Mouse (Mus musculus): ENCODE data around the gene Flt1.

The Flt1 gene

DNA sequence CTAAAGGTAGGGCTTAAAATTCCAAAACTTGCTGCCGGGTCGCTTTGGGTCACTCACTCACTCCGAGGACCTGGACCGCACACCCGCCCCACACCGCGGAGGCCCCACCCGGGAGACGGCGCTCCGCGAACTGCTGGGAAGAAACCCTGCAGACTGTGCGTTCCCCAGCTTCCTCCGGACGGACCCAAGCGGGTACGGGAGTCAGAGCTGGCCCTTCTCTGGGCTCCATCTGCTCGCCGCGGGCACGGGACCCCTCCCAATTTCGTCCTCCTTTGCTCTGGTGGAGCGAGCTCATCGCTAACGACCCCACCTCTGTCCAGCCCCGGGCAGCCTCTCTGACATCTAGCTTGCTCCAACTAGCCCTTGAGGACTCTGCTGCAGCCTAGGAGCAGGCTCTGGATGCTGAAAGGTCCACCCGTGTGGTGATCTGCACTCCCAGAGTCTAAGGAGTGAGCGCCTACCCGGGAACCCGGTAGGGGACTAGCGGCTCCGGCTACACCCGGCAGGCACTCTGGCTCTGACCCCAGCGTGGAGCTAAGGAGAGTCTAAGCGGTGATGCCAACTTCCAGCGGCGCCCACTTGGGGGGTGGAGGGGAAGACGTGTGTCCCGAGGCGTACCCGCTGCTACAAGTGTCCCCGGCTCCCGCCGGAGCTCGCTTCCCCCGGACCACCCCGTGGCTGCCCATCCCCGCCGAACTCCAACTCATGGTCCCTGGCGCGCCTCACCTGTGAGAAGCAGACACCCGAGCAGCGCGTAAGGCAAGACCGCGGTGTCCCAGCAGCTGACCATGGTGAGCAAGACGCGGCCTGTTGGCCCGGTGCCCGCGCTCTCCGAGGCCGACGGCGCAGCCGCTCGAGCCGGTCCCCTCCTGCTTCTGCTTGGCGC lies 623 bp downstream of the Flt1 start:
- intact Hi-C loops (cut with DNase I), result loop anchor here (10.0 kb wide), 1 partner anchor 120 kb away; no protein-coding TSS in a partner anchor

DNA sequence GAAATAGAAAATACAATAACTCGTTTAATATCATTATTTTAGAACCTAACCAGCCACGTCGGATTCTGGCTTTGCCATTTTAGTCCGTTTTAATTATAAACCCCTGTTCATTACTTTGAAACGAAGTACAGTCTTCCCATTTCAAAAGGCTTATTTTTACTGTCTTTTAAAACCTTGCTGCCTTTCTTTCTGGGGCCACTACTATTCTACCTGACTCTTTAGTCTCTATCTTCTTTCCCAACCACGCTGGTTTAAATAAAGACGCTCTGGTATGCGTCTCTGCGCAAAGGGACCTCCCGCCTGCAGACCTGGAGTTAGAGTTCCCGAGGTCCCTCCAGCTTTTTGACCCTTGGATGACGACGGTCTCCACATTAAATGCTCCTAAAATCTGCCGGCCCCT lies 1.4 kb downstream of the Flt1 start:
- intact Hi-C loops (cut with DNase I), result loop anchor here (10.0 kb wide), 1 partner anchor 120 kb away; no protein-coding TSS in a partner anchor

DNA sequence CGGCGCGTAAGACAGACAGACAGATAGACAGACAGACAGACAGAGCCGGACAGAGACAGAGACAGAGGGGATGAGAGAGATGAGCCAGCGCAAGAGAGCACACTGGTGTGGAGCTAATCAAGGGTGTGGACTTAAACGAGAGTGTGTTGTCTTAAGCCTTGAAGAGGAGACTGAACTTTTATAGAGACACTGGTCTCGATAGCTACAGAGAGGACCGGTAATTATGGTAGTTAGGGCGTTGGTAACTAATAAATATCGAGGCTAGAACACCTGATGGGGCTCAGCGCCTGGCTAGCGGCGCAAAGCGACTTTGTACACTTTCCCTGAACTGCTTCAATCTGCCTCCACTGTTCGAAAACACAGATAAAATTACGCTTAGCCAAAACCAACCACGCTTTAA lies 2.0 kb downstream of the Flt1 start:
- intact Hi-C loops (cut with DNase I), result loop anchor here (10.0 kb wide), 1 partner anchor 121 kb away; no protein-coding TSS in a partner anchor

DNA sequence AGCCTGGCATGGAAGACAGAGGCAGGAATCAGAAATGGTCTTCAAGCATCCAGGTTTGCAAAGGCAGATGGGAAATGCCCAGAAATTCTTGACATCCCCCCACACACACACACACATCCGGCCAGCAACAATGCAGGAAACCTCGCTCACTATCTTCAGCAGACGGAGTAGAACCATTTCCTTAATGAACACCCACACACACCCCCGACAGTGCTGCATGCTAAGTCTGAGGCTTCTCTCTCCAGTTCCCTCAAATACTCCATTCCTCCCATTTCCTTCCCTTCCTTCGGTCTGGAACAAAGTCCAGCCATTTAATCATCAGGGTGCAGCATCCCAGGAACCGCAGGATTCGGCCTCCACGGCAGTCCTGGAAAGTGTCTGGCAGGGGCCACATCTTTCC lies 4.4 kb downstream of the Flt1 start:
- intact Hi-C loops (cut with DNase I), result loop anchor here (10.0 kb wide), 1 partner anchor 123 kb away; no protein-coding TSS in a partner anchor

DNA sequence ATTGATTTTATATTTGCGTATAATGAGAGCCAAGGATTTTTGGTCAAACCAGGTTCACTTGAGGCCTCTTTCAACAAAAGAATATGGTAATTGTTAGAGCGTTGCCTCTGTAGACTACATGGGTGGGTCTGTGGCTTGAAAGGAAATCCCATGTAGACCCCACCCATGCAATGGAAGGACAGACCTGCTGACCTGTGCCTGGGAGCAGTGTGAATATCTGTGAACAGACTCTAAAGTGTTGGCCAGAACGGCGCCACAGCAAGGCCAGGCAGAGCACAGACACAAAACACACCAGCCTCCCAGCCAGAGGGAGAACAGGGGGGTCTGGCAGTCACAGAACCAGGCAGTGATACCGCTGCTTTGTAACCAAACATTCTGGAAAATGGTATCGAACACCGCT lies 7.5 kb downstream of the Flt1 start:
- intact Hi-C loops (cut with DNase I), result no loop called here

DNA sequence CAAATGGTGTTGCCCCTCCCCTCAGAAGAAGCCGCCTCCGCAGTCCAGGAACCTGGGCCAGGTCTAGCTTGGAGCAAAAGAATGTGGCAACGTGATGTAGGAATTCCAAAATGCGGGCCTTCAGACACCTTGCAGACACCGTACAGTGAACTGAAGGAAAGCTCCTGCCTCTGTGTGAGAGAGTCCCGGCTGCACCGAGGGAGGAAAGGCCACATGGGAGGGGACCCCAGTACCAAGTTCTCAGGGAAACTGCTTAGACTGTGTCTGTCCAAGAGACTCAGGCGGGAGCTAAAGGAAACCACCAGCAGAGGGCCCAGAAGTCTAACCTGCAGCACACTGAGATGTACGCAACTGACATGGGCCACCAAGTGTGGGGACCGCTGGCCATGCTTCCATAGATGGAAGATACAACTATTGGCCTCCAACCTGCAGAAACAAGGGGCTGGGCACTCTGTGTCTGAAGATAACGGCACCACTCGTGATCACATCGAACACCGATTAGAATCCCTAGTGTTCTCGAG lies 9.1 kb downstream of the Flt1 start:
- intact Hi-C loops (cut with DNase I), result no loop called here

DNA sequence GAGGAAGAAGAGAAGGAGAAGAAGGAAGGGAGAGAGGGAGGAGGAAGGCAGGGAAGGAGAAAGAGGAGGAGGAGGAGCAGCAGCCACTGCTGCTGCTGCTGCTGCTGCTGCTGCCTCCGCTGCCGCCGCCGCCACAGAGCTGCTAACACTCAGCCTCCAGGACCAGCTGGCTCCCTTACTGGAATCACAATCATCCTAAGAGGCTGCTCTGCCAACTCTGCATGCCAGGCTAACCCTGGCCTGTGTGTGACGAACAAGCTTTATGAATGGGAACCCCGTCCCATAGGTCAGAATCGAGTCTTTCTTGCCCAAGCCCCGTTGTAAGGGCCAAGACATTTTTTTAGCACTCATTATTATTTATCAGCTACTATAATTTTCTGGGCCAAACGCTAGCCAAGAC lies 9.5 kb downstream of the Flt1 start:
- intact Hi-C loops (cut with DNase I), result no loop called here

DNA sequence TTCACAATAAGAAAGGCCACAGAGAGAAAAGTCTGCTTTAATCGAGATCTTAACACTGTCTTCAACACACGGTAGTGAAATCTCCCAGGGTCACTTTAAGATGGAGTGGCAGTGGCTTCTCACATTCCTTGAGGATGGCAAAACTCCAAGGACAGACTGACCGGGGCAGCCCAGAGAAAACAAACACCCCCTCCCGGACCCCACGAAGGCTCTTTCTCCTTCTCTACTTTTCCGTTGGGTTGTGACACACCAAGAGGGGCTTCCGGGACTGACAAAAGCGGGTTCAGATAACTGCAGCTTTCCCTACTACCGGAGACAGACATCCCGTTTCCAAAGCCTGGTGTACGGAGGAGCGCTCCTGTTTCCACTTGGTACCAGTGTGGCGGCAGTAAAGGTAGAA lies 10.4 kb downstream of the Flt1 start:
- intact Hi-C loops (cut with DNase I), result no loop called here

DNA sequence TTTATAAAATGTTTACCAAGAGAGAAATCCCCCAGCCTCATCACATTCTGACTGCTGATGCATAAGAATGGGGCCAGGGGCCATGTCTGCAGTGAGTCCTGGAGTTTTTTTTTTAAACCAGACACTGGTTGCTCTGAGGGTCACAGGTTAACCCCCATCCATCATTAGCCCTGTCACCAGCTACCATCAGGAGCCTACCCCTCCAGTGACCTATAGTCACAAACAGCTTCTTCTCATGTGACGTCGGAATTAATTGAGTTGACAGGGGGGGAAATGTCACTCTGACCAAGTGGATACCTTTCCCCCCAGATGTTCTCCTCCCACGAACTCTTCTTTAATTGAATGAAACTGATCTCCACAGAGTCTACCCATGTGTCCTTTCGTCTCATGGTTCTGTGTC lies 17.3 kb downstream of the Flt1 start:
- intact Hi-C loops (cut with DNase I), result no loop called here

DNA sequence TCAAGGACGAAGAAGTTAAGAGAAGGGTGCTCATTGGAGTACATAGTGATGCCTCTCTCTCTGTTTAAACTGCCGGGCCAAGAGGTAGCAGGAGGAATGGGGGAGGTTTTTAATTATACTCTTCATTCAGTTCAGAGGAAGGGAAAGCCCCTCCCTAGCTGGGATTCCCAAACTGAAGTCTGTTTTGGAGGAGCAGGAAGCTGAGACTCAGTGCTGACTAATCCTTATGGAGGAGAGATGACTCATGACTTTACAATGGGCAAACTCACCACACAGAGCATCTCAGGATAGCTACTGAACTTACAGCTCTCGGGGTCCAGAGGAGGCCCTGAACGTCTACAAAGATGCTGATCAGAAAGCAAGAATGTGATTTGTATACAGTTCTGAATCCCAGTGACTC lies 18.3 kb downstream of the Flt1 start:
- intact Hi-C loops (cut with DNase I), result no loop called here

DNA sequence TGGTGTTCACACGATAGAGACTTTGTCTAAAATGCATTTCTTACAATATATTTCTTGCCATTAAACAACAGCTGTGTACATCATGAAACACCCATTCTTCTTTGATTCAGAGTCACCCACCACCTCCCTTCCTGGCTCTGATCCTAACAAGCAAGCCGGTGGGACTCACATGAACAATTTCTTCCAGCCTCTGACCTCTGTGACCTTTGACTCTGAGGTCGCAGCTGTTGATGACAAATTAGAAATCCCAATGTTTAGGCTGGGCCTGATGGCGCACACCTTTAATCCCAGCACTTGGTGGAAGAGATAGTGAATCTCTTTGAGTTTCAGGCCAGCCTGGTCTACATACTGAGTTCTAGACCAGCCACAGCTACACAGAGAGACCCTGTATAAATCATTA lies 20.9 kb downstream of the Flt1 start:
- intact Hi-C loops (cut with DNase I), result no loop called here

DNA sequence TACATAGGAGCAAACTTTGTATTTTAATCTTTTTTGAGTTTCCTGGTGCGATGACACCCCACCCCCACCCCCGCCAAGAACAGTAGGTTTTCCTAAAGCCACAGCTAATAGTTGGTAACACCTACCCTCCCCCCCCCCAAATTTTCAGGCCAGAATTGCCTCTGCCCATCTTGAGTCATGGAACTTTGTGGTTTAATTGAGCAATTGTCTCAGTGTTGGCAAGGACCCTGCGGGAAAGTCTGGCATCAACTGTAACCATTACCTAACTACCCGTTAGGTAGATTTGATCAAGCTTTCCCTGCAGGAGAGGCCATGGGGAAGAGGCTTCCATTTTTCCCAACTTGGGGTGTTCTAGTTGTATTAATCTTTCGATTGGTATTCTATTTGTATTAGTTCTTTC lies 23.4 kb downstream of the Flt1 start:
- intact Hi-C loops (cut with DNase I), result no loop called here

DNA sequence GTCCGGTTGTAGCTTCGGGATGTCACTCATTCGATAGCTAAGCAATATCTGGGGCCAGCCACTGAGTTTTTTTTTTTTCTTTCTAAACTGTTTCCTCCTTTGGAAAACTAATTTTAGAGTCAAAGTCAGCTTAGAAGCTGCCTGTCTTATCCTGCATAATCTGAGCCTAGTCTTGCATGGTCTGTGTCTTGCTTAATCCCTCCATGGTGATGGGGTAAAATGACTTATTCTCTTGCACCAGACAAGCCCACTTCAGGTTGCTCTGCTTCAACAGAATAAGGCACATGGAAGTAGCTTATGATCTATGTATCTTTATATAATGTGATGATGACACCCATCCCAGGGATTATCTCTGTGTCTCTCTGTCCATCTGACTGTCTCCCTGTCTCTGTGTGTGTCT lies 24.8 kb downstream of the Flt1 start:
- intact Hi-C loops (cut with DNase I), result no loop called here

DNA sequence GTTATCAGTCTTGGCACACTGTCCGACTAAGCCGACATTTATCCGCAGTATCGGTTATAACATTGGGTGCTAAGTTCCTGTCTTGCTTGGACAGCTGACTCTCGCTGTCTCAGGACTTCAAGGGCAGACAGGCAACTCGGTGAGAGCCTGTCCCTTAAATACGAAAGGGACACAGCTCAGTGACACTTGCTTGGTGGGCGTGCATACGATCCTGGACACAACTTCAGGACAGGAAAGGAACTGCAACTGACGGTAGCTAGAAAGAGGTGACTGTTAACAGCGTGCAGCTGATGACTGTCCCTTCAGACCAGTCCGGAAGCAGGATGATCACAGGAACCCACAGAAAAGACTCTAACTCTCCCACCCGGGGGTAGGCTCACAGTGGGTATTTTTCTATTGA lies 27.8 kb downstream of the Flt1 start:
- intact Hi-C loops (cut with DNase I), result no loop called here

DNA sequence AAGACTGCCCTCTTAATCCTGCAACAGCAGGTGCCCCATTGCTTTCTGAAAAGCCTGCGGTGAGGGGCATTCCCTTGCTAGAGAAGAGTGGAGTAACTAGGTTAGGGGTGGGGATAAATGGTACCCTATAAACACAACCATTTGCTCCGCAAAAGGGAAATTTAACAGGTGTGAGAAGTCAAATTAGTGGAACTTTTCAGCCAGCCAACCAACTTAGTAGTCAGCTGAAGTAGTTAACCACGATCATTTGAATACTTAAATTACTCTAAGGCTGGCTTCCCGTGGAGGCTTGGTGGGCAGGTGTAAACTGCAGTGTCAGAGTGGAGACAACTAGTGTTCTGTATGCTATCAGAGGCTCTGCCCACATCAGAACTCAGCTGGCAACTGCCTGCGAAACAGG lies 28.6 kb downstream of the Flt1 start:
- intact Hi-C loops (cut with DNase I), result no loop called here

DNA sequence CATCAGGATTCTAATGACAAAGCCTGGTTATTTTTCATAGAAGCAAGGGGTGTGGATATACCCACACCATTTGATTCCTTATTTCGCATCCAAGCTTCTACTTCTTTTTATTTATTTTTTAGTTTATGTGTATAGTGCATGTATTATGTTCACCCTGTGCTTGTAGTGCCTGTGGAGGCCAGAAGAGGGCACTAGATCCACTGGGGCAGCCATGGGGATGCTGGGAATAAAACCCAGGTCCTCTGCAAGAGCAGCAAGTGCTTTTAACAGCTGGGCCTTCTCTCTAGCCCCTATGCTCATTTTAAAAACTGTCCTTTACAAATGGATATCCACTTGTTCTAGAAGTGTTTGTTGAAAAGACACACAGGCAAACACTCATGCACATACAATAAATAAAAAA lies 33.2 kb downstream of the Flt1 start:
- intact Hi-C loops (cut with DNase I), result no loop called here

DNA sequence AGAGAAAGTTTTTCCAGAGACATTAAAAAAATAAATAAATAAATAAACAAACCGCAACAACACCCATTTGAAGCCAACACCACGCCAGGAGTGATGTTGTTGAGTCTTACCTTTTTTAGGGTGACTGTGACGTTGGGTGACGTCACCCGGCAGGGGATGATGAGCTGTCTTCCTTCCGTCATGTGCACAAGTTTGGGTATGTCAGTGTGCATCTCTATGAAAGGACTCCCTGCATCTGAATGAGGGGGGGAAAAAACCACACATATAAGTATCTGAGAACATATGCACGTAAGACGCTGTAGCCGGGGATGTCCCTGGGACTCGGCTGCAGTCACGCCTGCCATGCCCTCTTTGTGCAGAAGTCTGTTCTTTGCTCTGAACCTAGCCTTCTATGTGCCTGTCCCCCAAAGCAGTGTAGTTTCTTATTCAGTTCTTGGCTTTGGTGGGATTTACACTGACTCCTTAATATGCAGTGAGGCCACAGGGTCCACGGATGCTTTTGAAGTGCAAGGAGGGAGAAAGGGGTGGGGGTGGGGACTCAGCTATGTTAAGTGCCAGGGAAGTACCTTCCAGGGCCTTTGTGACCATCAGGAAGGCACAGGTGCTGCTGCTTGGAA lies 42.0 kb downstream of the Flt1 start:
- intact Hi-C loops (cut with DNase I), result no loop called here

DNA sequence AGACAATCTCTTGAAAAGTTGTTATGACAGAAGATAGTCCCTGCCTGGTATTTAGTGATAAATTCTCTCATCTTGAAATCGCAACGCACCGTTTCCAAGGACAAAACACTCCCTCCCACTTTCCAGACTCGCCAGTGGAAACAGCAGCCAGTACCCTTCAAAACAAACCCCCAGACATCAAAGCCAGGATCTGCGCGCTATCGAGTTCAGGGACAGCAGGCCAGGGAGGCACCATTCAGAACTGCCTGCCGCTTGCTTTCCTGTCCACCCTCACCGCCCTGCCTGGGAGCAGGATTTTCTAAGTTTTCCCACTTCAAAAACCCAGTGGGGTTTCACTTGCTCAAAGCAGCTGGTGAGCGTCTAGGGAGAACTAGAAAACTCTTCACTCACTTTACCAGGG lies 44.6 kb downstream of the Flt1 start:
- intact Hi-C loops (cut with DNase I), result no loop called here

DNA sequence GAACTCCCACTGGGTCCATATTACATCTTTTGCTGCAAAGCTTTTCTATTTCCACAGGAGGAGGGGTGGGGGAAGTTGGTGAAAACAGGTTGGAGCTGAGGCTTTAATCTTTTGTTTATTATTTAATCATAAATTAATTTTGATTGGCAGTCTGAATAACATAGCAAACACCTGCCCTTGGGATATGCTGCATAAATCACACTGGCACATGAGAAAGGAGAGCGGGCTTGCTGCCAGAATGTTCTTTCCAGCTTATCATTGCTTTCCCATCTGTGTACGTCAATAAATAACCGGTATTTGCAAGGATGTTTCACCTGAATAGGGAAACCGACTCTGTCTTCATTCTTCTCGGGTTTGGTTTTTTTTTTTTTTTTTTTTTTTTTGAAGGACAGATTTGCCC lies 45.1 kb downstream of the Flt1 start:
- intact Hi-C loops (cut with DNase I), result no loop called here

DNA sequence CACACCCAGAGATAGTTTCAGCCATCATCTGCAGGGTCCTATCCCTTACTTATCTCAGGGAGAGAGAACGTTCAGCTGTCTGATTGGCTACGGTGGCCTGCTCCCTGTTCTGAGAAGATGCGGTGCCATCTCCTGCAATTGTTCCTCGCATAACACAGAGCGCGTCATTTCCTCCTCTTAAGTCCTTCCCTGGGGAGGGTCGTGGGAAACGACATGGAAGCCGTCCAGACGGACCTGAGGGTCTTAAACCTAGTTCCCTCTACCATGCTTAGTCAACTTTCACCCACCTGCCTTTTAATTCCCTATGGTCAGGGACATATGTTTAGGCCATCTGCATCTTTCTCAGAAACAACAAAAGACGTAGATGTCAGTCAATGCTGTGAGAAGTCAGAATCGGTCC lies 46.5 kb downstream of the Flt1 start:
- intact Hi-C loops (cut with DNase I), result no loop called here

DNA sequence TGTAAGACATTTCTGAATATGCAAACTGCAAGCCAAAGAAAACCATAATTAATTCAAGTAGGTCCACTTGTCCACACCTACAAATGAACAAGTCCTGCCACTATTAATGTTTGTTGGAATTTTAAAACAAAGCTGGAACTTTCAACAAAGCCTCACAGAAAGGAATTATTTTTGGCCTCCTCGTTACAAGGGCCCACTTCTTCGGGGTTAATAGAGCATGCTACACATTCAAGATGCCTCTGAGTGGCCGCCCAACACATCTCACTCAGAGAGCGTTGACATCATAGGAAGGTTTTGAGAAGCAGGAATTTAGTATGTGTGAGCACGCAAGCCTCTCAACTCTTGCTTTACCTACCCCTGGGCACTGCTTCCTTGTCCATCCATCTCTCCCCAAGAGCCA lies 50.0 kb downstream of the Flt1 start:
- intact Hi-C loops (cut with DNase I), result no loop called here

DNA sequence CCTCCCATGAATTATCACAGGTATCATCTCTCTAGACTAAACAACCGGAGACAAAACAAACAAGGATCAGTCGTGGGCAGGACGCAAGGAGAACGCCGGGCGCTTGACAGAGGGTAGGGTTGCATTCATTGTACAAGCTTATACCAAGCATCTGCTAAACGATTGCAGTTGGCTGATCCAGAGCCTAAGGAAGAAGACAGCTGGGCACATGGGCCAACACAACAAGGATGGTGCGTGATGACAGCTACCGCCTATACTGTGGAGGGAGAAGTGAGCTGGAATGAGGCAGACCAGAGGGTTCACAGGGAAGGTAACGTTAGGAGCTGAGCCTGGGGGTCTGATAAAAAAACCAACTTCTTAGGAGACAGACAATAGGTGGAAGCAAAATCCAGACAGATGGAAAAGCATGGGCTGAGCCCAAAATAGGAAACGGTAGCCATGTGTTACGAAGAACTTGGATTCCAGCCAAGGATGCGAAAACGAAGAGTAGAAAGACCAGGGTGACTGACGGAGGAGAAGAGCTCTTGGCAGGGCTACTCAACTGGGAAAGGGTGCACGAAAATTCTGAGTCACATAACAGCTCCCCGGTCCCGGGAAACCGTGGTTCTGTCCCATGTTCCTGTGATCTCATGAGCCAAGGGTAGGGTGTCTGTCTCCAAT lies 53.9 kb downstream of the Flt1 start:
- intact Hi-C loops (cut with DNase I), result no loop called here

Data from adrenal gland (tissue).